Mouse (Mus musculus): ENCODE measurements around the gene Dusp23. TPM values are rescaled to one million over a fixed set of nuclear protein-coding genes. Genes with fewer than 3 reads are reported as not detected.
A peak's percentile ranks its signal among the peaks of the same experiment; 100 is the strongest.

Dusp23 gene
- polyA plus RNA-seq, 1 experiment from 2014 or later: 11.0 TPM

GRCm38 (mm10) chr1:172618141-172618540, 14.6 kb downstream of the Dusp23 start:
- Histone ChIP-seq H3K27me3 (0 out of 2 replicates have a peak, but pooled peaks cover 9% of the 10 kb centered on the region), H3K4me3 (no peak overlapping the region), H3K36me3 (no peaks in the 10 kb centered on the region), H3K4me2 (no peak overlapping the region), H3K9me3 (no peaks in the 10 kb centered on the region), H3K27ac (no peak overlapping the region), H3K9ac (no peak overlapping the region), H3K4me1 (peaks cover 19% of the 10 kb centered on the region)
- ATAC-seq (ENCODE audit: insufficient number of reproducible peaks, low FRiP score, low TSS enrichment, low read depth): peak; percentile 4; the same call in 1 of the 2 replicates
- WGBS: 5% methylated on average over 4 of the region's 4 CpGs

GRCm38 (mm10) chr1:172617365-172618076, 15.2 kb downstream of the Dusp23 start:
- Histone ChIP-seq H3K9ac (no peak overlapping the region), H3K4me2 (peak overlapping the region; percentile 51), H3K4me1 (peaks cover 19% of the 10 kb centered on the region), H3K4me3 (peak overlapping the region; percentile 31), H3K27ac (no peak overlapping the region), H3K9me3 (no peaks in the 10 kb centered on the region), H3K36me3 (no peaks in the 10 kb centered on the region), H3K27me3 (0 out of 2 replicates have a peak, but pooled peaks cover 9% of the 10 kb centered on the region)
- WGBS: 18% methylated on average over 14 of the region's 14 CpGs
- ATAC-seq (ENCODE audit: insufficient number of reproducible peaks, low FRiP score, low TSS enrichment, low read depth): no peak

GRCm38 (mm10) chr1:172616537-172617300, 16.0 kb downstream of the Dusp23 start:
- ATAC-seq (ENCODE audit: insufficient number of reproducible peaks, low FRiP score, low TSS enrichment, low read depth): peak; percentile 57; the same call in 1 of the 2 replicates
- Histone ChIP-seq H3K9ac (no peak overlapping the region), H3K9me3 (no peaks in the 10 kb centered on the region), H3K4me2 (peak overlapping the region; percentile 51), H3K4me3 (peak overlapping the region; percentile 31), H3K4me1 (peaks cover 19% of the 10 kb centered on the region), H3K27ac (no peak overlapping the region), H3K27me3 (peaks cover 11% of the 10 kb centered on the region; the same call in 1 of the 2 replicates), H3K36me3 (no peaks in the 10 kb centered on the region)
- WGBS: 12% methylated on average over 22 of the region's 22 CpGs

- no peak overlapping the region for H3K4me3 ChIP-seq
- WGBS: 53% methylated on average over 4 of the region's 4 CpGs
- H3K27ac ChIP-seq: no peak overlapping the region
- H3K4me1 ChIP-seq: peaks cover 19% of the 10 kb centered on the region
- H3K4me2 ChIP-seq: no peak overlapping the region
- no peaks in the 10 kb centered on the region for H3K9me3 ChIP-seq
- no peak overlapping the region for H3K9ac ChIP-seq
- ATAC-seq (ENCODE audit: insufficient number of reproducible peaks, low FRiP score, low TSS enrichment, low read depth): no peak
- peaks cover 12% of the 10 kb centered on the region; the same call in 1 of the 2 replicates for H3K27me3 ChIP-seq
- no peaks in the 10 kb centered on the region for H3K36me3 ChIP-seq
These were observed 17.4 kb downstream of the Dusp23 start for GRCm38 (mm10) chr1:172615412-172615811.

GRCm38 (mm10) chr1:172614654-172615053, 18.1 kb downstream of the Dusp23 start:
- Histone ChIP-seq H3K9ac (no peak overlapping the region), H3K4me1 (peaks cover 19% of the 10 kb centered on the region), H3K27me3 (peaks cover 12% of the 10 kb centered on the region; the same call in 1 of the 2 replicates), H3K27ac (no peak overlapping the region), H3K36me3 (no peaks in the 10 kb centered on the region), H3K9me3 (no peaks in the 10 kb centered on the region), H3K4me3 (no peak overlapping the region), H3K4me2 (no peak overlapping the region)
- ATAC-seq (ENCODE audit: insufficient number of reproducible peaks, low FRiP score, low TSS enrichment, low read depth): no peak
- whole genome bisulfite sequencing: 84% methylated on average over 10 of the region's 10 CpGs

GRCm38 (mm10) chr1:172612745-172613144, 20.0 kb downstream of the Dusp23 start:
- no peak for ATAC-seq (ENCODE audit: insufficient number of reproducible peaks, low FRiP score, low TSS enrichment, low read depth)

GRCm38 (mm10) chr1:172611304-172611703, 21.5 kb downstream of the Dusp23 start:
- no peak overlapping the region for H3K27ac ChIP-seq
- no peaks in the 10 kb centered on the region for H3K4me1 ChIP-seq
- H3K36me3 ChIP-seq: no peaks in the 10 kb centered on the region
- no peak overlapping the region for H3K4me3 ChIP-seq
- 82% methylated on average over 10 of the region's 10 CpGs for WGBS
- H3K9me3 ChIP-seq: no peaks in the 10 kb centered on the region
- no peak overlapping the region for H3K9ac ChIP-seq
- H3K27me3 ChIP-seq: peaks cover 5% of the 10 kb centered on the region; the same call in 1 of the 2 replicates
- ATAC-seq (ENCODE audit: insufficient number of reproducible peaks, low FRiP score, low TSS enrichment, low read depth): no peak
- no peak overlapping the region for H3K4me2 ChIP-seq

More at GRCm38 (mm10) chr1:172612745-172613144, 20.0 kb downstream of the Dusp23 start:
- H3K4me3 ChIP-seq: no peak overlapping the region
- no peak overlapping the region for H3K4me2 ChIP-seq
- no peaks in the 10 kb centered on the region for H3K36me3 ChIP-seq
- no peaks in the 10 kb centered on the region for H3K9me3 ChIP-seq
- no peak overlapping the region for H3K9ac ChIP-seq
- peaks cover 12% of the 10 kb centered on the region; the same call in 1 of the 2 replicates for H3K27me3 ChIP-seq
- H3K27ac ChIP-seq: no peak overlapping the region
- H3K4me1 ChIP-seq: peaks cover 14% of the 10 kb centered on the region
- 56% methylated on average over 1 of the region's 1 CpGs for WGBS

- no peak within 1 kb of the TSS for H3K27ac ChIP-seq
- no peak for ATAC-seq (ENCODE audit: insufficient number of reproducible peaks, low FRiP score, low TSS enrichment, low read depth)
- no peak within 1 kb of the TSS for H3K9ac ChIP-seq
- no peaks in the 10 kb centered on the region for H3K4me1 ChIP-seq
- WGBS: 71% methylated on average over 1 of the region's 1 CpGs
- H3K27me3 ChIP-seq: no peaks in the 10 kb centered on the region
- no peaks in the 10 kb centered on the region for H3K36me3 ChIP-seq
- no peak within 1 kb of the TSS for H3K4me2 ChIP-seq
- H3K9me3 ChIP-seq: no peaks in the 10 kb centered on the region
- H3K4me3 ChIP-seq: no peak within 1 kb of the TSS
These were observed 30.4 kb downstream of the Dusp23 start, which contains the start of gene Fcrl6 for GRCm38 (mm10) chr1:172602326-172602725. Fcrl6 (minus strand) TSS chr1:172602551.

- H3K27me3 ChIP-seq: no peaks in the 10 kb centered on the region
- H3K4me2 ChIP-seq: no peak overlapping the region
- H3K4me1 ChIP-seq: no peaks in the 10 kb centered on the region
- H3K9ac ChIP-seq: no peak overlapping the region
- no peak for ATAC-seq (ENCODE audit: insufficient number of reproducible peaks, low FRiP score, low TSS enrichment, low read depth)
- H3K36me3 ChIP-seq: no peaks in the 10 kb centered on the region
- no peak overlapping the region for H3K4me3 ChIP-seq
- H3K27ac ChIP-seq: no peak overlapping the region
- H3K9me3 ChIP-seq: no peaks in the 10 kb centered on the region
These were observed 38.3 kb downstream of the Dusp23 start for GRCm38 (mm10) chr1:172594495-172594894.

- no peaks in the 10 kb centered on the region for H3K9me3 ChIP-seq
- H3K9ac ChIP-seq: no peak overlapping the region
- no peaks in the 10 kb centered on the region for H3K36me3 ChIP-seq
- H3K4me3 ChIP-seq: no peak overlapping the region
- H3K27ac ChIP-seq: no peak overlapping the region
- no peak overlapping the region for H3K4me2 ChIP-seq
- 79% methylated on average over 2 of the region's 2 CpGs for WGBS
- no peaks in the 10 kb centered on the region for H3K4me1 ChIP-seq
- H3K27me3 ChIP-seq: no peaks in the 10 kb centered on the region
- ATAC-seq (ENCODE audit: insufficient number of reproducible peaks, low FRiP score, low TSS enrichment, low read depth): no peak
These were observed 38.8 kb downstream of the Dusp23 start for GRCm38 (mm10) chr1:172593956-172594355.

- Histone ChIP-seq H3K36me3 (no peaks in the 10 kb centered on the region), H3K4me2 (no peak overlapping the region), H3K27me3 (no peaks in the 10 kb centered on the region), H3K4me1 (no peaks in the 10 kb centered on the region), H3K4me3 (no peak overlapping the region), H3K9ac (no peak overlapping the region), H3K27ac (no peak overlapping the region), H3K9me3 (no peaks in the 10 kb centered on the region)
- no peak for ATAC-seq (ENCODE audit: insufficient number of reproducible peaks, low FRiP score, low TSS enrichment, low read depth)
- 68% methylated on average over 3 of the region's 3 CpGs for WGBS
These were observed 39.4 kb downstream of the Dusp23 start for GRCm38 (mm10) chr1:172593321-172593720.

- WGBS: 66% methylated on average over 7 of the region's 7 CpGs
- H3K9me3 ChIP-seq: no peaks in the 10 kb centered on the region
- H3K27ac ChIP-seq: no peak within 1 kb of the TSS
- H3K27me3 ChIP-seq: peaks cover 10% of the 10 kb centered on the region; the same call in 1 of the 2 replicates
- H3K36me3 ChIP-seq: no peaks in the 10 kb centered on the region
- no peak for ATAC-seq (ENCODE audit: insufficient number of reproducible peaks, low FRiP score, low TSS enrichment, low read depth)
- H3K4me3 ChIP-seq: no peak within 1 kb of the TSS
- no peak within 1 kb of the TSS for H3K9ac ChIP-seq
- H3K4me2 ChIP-seq: no peak within 1 kb of the TSS
- H3K4me1 ChIP-seq: no peaks in the 10 kb centered on the region
These were observed 42.4 kb downstream of the Dusp23 start, which contains the start of gene Slamf8 for GRCm38 (mm10) chr1:172590385-172590784. Slamf8 (minus strand) TSS chr1:172590568.

All from limb, embryonic 15.5 days (tissue).